In the genomic region with DNA sequence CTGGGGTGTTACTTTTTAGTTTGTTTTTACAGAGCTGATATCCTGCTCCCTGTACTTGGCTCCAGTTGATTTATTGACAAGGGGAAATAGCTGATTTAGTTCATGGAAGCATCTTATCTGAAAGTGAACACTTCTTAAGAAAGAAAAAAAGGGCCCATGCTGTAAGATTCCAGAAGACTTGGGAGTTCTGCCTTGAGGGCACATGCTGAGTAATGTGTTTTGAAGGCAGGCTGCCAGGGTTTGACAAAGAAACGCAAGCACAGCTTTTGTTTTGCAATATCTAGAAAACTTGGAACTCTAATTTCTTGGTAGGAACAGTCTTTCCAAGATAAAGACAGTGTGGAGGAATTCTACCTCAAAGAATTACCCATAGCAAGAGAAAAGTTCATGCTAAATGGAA, we compare ENCODE assay signal across 10 mouse cellular contexts.
A peak's percentile ranks its signal among the peaks of the same experiment; 100 is the strongest.
DNase-seq lines count a peak whose midpoint lies in the region; ATAC-seq lines count a peak whose summit lies in the region.
"Had no signal": no experiment of that assay in that cellular context is flagged by ENCODE, and none has a peak within 500 bp of the region (broad histone marks: within the 10 kb centered on the region; RNA-seq: fewer than 3 reads in every experiment).

No protein-coding gene starts in this region.

- H3K4me2 ChIP-seq in kidney, embryonic 14.5 days (replicated peaks; ENCODE audit: low read depth, low read length), result no peak overlapping the region
- H3K4me2 ChIP-seq: liver, embryonic 15.5 days had no signal

- intact Hi-C loops in heart, postnatal 25 days (cut with DNase I), result no loop called here

- WGBS in kidney, embryonic 14.5 days, result 42% methylated on average over 1 of the region's 1 CpGs

- H3K9ac ChIP-seq in kidney, embryonic 14.5 days (ENCODE audit: low read depth, low read length), result no peak overlapping the region
- H3K9ac ChIP-seq: liver, embryonic 15.5 days had no signal

- no peaks in the 10 kb centered on the region for H3K4me1 ChIP-seq in kidney, embryonic 14.5 days (ENCODE audit: control insufficient read depth, insufficient read depth, low read length)
- H3K4me1 ChIP-seq: liver, embryonic 15.5 days had no signal

- H3K27me3 ChIP-seq in kidney, embryonic 14.5 days (ENCODE audit: control insufficient read depth, insufficient read depth, low read length), result no peaks in the 10 kb centered on the region
- H3K27me3 ChIP-seq: liver, embryonic 15.5 days had no signal

- no peaks in the 10 kb centered on the region for H3K36me3 ChIP-seq in kidney, embryonic 14.5 days (ENCODE audit: control insufficient read depth, insufficient read depth, low read length)
- H3K36me3 ChIP-seq: liver, embryonic 15.5 days had no signal

- H3K4me3 ChIP-seq in kidney, embryonic 14.5 days (ENCODE audit: low read length), result no peak overlapping the region
- H3K4me3 ChIP-seq: liver, embryonic 15.5 days had no signal

- H3K27ac ChIP-seq in kidney, embryonic 14.5 days (ENCODE audit: low read depth, low read length), result no peak overlapping the region
- H3K27ac ChIP-seq: liver, embryonic 15.5 days had no signal

- peak; percentile 39 for DNase-seq in kidney, adult 11 months
- peak; percentile 63 for DNase-seq in adrenal gland, postnatal 10 days
- peak; percentile 10 for DNase-seq in heart, postnatal 25 days (ENCODE audit: low spot score)
- DNase-seq in lung, postnatal 25 days (ENCODE audit: low spot score), result peak; percentile 24
- DNase-seq in right cerebral cortex, postnatal 36 days (ENCODE audit: low spot score in 2 of 2), result no peak
- DNase-seq in cerebellum, postnatal 10 days, result no peak
- DNase-seq: cerebellum, postnatal 25 days; layer of hippocampus, postnatal 36 days had no signal

- no peak for ATAC-seq in kidney, embryonic 14.5 days (ENCODE audit: low FRiP score, low TSS enrichment)

- no peaks in the 10 kb centered on the region for H3K9me3 ChIP-seq in kidney, embryonic 14.5 days (ENCODE audit: control insufficient read depth, low read length)
- H3K9me3 ChIP-seq: liver, embryonic 15.5 days had no signal

Comparison
In these comparisons a context has a peak if more than half of its experiments do, and no peak if none do; other contexts are left out.
1. DNase-seq: peak in kidney, adult 11 months (single experiment), adrenal gland, postnatal 10 days (single experiment), heart, postnatal 25 days (single experiment) and lung, postnatal 25 days (single experiment); none in right cerebral cortex, postnatal 36 days (0 of 2) and cerebellum, postnatal 10 days (0 of 2).